Mouse (Mus musculus) T-helper 17 cell (primary cell): ENCODE measurements around the gene Comt.

Experiments used
- in situ Hi-C, 2 experiments: fragments of 300-600 bp; cut with MboI, MseI; formaldehyde crosslinking; loops; 1 replicate in 1 of 2; 2 replicates in 1 of 2; pipeline ENCODE4 v1.15.1; 2025; ENCODE audit warnings: high pct_unique_total_duplicates in 2 of 2

Comt gene

DNA sequence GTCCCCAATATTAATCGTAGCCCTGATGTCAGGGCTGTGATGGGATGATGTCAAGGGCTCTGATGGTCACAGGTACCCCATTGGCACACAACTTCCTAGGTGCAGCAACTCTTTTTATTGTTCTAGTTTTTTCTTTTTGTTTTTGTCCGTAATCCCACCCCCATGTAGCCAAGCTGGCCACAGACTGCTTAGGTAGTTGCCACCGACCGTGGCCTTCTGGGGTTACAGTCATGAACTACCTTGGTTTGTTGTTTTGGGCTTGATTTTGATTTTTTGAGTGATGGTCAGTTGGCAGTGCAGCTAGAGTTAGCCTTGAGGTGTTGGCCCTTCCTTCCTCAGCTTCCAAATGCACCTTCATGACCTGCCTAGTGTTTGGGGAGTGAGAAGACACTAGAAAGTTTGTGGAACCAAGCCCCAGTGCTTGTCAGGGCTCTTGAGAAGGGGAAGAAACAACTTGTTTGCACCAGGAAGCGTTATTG is at the start of gene Comt:
Gene Comt, minus strand, starts transcription at position 51 of the 479 bp plus-strand sequence.
- in situ Hi-C loops: loop anchor here in 1 of 2 experiments (5.0 kb wide), 1 partner anchor 90 kb away; no protein-coding TSS in a partner anchor

- in situ Hi-C loops: no loop called here
Observed at GRCm38 (mm10) chr16:18474021-18474420, 47.4 kb upstream of the Comt start.

DNA sequence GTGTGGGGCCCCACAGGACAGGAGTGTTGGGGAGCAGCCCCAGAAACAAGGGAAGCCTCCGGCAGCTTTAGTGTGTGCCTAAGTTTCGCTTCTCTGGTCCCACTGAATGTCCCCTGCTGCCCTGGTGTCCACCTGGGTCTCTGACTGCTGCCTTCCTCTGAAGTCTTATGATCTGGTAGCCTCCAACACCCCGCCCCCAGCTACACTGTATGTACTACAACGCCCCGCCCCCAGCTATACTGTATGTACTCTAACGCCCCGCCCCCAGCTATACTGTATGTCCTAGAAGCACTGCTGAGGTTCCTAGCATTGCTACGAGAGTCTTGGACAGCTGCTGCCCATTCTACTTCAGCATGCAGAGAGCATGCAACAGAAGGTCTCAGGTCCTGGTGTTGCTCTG is 46.3 kb upstream of the Comt start:
- in situ Hi-C loops: no loop called here

DNA sequence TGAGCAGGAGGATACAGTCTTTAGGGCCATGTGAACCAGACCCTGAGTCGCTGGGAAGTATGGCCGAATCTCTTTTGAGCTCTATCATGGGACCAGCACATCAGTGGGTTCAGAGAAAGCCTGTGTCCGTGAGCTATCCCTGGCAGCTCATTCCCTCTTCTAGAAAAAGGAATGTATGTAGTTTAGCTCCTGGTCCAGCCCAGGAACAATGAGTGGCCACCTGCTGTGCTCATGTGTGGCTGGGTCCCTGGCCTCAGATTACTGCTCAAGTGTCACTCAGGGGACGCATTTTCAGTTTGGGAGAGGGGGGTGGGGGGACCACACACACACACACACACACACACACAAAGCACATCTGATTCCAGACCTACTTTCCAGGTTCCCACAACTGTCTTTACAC is 45.8 kb upstream of the Comt start:
- in situ Hi-C loops: no loop called here

- in situ Hi-C loops: no loop called here
Observed at GRCm38 (mm10) chr16:18471976-18472375, 45.3 kb upstream of the Comt start.

DNA sequence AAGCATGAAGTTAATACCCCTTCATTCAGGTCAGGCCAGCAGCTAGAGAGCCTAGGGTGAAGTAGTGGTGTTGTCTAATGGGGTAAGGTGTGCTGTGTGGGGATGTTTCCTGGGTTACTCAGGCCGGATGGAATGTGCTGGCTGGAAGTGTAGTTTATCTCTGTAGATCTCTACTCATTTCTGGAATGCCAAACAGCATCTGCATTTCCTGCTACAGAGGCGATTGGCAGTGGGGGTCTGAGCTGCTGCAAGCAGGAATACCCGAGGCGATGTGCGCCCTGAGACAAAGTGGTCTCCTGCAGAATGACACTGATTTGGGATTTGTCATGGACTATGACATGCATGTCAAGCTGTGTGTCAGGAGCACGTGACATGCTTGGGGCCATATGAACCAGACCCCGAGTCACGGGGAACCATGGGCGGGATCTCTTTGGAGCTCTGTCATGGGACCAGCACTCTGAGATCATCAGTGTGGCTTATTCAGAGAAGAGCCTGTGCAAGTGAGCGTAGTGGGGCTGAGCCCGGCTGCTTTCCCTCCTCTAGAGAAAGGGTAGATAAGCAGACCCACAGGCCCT is 44.8 kb upstream of the Comt start:
- in situ Hi-C loops: no loop called here

DNA sequence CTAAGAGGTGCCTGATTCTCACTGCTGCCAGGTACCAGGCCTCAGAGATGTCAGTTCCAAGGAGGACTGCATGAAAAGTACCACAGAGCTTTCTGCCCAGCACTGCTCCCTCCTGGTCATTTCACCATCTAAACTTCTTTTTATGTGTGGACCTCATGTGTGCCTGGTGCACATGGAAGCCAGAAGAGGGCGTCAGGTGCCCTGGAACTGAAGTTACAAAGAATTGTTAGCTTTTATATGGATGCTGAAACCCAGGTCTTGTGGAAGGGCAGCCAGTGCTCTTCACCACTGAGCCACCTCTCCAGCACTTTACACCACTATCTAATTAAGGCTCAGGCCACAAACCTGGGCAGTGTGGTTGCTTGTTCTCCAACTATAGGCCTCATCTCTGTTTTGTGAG is 44.2 kb upstream of the Comt start:
- in situ Hi-C loops: no loop called here

DNA sequence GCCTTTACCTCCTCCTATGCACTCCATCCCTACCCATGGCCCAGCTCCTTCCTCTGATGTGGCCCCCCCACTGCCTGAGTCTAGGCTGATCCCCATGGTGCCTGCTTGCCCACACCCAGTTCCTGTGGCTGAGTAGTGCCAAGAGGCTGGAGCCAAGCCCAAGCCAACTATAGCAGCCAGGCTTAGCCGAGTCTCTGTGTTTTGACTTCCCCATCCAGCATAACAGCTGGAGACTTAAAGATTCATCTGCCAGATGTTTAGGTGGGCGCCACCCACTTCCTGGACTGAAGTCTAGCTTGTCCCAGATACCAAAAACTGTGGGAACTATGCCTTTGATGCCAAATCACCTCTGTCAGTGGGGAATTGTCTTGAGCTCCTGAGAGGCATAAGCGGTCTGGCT is 37.6 kb upstream of the Comt start:
- in situ Hi-C loops: loop anchor here in 1 of 2 experiments (10.0 kb wide), 1 partner anchor 311 kb away; the partner anchor contains the start of gene Cldn5

DNA sequence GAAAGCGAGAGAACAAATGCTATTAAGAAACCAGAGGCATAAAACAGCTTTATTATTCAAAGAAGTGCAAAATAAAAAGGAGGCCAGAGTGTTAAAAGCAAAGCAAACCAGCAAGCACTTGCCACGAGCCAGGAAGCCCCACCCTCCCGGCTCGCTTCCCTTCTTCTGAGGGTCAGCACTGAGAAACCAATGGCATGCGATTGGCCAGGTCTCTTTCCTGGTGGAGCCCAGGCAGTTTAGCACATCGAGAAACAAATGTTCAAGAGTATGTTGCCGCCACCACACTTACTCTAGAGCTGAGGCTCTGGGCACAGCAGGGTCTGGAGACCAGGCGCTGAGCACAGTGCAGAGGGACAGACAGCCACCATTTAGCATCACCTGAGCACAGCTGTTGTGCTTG is 35.9 kb upstream of the Comt start:
- in situ Hi-C loops: loop anchor here in 1 of 2 experiments (10.0 kb wide), 1 partner anchor 312 kb away; the partner anchor contains the start of gene Cldn5

GRCm38 (mm10) chr16:18462031-18462430 is 35.4 kb upstream of the Comt start:
- in situ Hi-C loops: loop anchor here in 1 of 2 experiments (10.0 kb wide), 1 partner anchor 313 kb away; the partner anchor contains the start of gene Cldn5

DNA sequence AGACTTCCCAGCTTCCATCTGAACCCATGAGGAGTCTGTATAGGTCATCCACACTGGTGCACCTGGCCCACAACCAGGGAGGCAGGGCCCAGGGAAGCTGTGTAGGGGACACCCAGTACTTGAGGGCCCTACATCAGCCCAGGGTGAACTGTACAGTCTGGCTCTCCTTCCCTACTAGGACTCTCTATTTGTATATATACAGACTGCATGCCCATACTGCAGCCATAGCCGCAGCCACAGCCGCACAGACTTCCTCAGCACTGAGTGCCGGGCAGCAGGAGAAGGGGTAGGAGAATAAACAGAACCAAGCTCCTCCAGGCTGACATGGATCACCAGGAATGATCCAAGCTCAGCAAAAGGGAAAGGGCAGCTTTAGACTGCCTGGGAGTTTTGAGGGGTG is 34.2 kb upstream of the Comt start:
- in situ Hi-C loops: loop anchor here in 1 of 2 experiments (10.0 kb wide), 1 partner anchor 314 kb away; the partner anchor contains the start of gene Cldn5

DNA sequence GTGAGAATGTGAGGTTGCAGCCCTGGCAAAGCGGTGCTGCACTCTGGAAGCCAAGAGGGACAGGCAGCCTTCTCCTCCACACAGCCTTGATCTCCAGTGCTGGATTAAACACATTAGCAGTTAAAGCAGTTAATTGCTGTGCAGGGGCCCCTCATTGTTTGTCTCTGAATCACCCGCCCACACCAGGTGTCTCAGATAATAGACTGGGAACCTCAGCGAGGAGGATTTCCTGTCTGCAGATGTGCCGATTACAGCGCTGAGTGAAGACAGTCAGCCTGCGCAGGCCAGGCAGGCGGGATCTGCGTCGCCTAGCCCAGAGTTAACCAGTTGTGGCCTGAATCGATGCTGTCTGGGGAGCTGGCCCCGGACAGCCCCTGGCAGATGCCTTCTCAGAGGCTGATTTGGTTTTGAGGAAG is 33.3 kb upstream of the Comt start:
- in situ Hi-C loops: loop anchor here in 1 of 2 experiments (10.0 kb wide), 1 partner anchor 315 kb away; the partner anchor contains the start of gene Cldn5

- in situ Hi-C loops: no loop called here
Observed at GRCm38 (mm10) chr16:18459335-18459954, 32.8 kb upstream of the Comt start.

DNA sequence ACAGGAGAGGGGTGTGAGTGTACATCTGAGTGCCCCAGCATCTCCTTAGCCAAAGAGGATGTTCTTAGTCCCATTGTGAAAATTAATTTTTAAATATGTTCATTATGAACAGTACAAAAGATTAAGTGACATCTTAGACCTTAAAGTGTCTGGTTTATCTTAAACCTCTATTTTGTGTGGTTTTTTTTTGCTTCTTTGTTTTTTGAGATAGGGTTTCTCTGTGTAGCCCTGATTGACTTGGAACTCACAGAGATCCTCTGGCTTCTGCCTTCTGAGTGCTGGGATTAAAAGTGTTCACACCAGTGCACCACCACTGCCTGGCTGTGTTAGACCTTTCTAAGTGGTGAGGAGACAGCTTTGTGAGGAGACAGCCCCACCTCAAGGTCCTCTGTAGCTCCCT is 32.0 kb upstream of the Comt start:
- in situ Hi-C loops: no loop called here

DNA sequence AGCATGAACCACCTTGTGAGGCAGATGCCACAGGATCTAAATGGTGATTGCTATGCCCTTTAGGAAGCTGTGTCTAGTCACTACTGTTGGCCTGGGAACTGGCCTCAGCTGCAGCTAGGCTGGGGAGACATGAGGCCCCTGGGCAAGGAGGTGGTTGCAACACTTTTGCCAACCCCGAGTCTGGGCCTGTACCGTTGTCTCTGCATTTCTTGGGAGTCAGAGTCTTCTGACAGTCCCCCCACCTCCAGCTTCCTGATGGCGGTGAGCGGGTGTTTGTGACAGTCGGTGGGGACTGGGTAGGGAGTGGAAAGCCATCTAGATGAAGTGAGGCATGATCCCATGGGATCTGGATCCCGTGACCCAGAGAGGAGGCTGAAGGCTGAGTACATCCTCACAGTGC is 28.8 kb upstream of the Comt start:
- in situ Hi-C loops: no loop called here

DNA sequence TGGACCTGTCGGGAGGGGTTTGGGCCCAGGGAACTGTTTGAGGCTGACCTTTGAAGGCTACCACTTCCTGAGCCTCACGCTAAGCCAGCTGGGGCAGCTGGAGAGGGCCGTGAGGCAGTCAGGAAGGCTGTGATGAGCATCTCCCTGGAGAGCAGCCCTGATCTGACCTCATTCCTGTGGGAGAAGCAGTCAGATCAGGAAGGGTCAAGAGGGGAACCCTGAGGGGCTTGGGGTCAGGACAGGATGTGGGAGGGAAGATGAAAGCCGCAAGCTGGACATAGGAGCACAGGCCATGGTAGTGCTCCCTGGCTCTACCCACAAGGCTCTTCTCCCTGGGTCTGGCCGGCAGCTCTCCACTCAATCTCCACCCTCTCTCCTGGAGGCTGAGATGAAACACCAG is 27.2 kb upstream of the Comt start:
- in situ Hi-C loops: loop anchor here in 1 of 2 experiments (5.0 kb wide), 1 partner anchor 168 kb away; the partner anchor contains the start of gene Gp1bb

- in situ Hi-C loops: loop anchor here in 1 of 2 experiments (5.0 kb wide), 1 partner anchor 170 kb away; the partner anchor contains the start of gene Gp1bb
Observed at GRCm38 (mm10) chr16:18452361-18452862, 25.8 kb upstream of the Comt start.

- in situ Hi-C loops: loop anchor here in 1 of 2 experiments (5.0 kb wide), 1 partner anchor 171 kb away; the partner anchor contains the start of gene Gp1bb
Observed at GRCm38 (mm10) chr16:18451486-18452181, 25.0 kb upstream of the Comt start.

- in situ Hi-C loops: no loop called here
Observed at GRCm38 (mm10) chr16:18449005-18449404, 22.4 kb upstream of the Comt start.

GRCm38 (mm10) chr16:18448104-18448503 is 21.5 kb upstream of the Comt start:
- in situ Hi-C loops: no loop called here

- in situ Hi-C loops: no loop called here
Observed at GRCm38 (mm10) chr16:18447243-18447642, 20.6 kb upstream of the Comt start.
